Mouse (Mus musculus): ENCODE data around the gene Stk39. TPM values are rescaled to one million over a fixed set of nuclear protein-coding genes. Genes with fewer than 3 reads are reported as not detected.
A peak's percentile ranks its signal among the peaks of the same experiment; 100 is the strongest.

Gene Stk39
- polyA plus RNA-seq, 1 experiment from 2014 or later = 25.1 TPM

DNA sequence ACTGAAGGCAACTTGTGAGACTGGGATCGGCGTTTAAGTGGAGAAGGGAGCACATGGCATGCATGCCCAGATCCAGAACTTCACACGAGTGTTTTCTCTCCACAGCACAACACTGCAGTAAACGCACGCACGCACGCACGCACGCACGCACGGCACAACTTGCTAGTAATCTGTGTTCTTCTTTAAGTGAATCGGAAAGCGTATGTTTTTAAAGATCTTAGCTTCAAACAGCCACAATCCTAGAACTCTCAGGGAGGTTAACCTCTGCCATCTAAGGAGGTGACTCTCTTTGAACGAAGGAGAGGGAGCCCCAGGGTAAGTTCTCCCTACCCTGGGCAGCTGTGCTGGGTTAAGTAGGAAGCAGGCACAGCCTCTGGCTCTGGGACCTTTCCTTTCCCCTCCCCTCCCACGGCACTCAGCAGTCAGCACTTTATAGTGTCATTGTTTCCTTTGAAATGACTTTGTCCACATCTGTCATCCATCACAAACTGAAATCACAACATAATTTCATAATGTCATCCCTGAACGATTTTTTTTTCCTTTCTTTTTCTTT is 66.8 kb downstream of the Stk39 start:
- H3K9ac ChIP-seq (ENCODE audit: low read depth, low read length) = no peak overlapping the region
- no peak for ATAC-seq
- WGBS = 38% methylated on average over 16 of the region's 16 CpGs
- no peaks in the 10 kb centered on the region for H3K27me3 ChIP-seq (replicated peaks; ENCODE audit: control insufficient read depth, insufficient read depth, low read length)
- no peak overlapping the region for H3K4me3 ChIP-seq (ENCODE audit: low read length)
- H3K4me1 ChIP-seq (ENCODE audit: control insufficient read depth, insufficient read depth, low read depth, low read length) = peaks cover 20% of the 10 kb centered on the region
- H3K4me2 ChIP-seq (ENCODE audit: low read length) = peak overlapping the region; percentile 5; the same call in 1 of the 2 replicates
- H3K27ac ChIP-seq (ENCODE audit: low read depth, low read length) = no peak overlapping the region
- H3K36me3 ChIP-seq (ENCODE audit: control insufficient read depth, insufficient read depth, low read length) = no peaks in the 10 kb centered on the region
- no peaks in the 10 kb centered on the region for H3K9me3 ChIP-seq (ENCODE audit: control insufficient read depth, low read length)

DNA sequence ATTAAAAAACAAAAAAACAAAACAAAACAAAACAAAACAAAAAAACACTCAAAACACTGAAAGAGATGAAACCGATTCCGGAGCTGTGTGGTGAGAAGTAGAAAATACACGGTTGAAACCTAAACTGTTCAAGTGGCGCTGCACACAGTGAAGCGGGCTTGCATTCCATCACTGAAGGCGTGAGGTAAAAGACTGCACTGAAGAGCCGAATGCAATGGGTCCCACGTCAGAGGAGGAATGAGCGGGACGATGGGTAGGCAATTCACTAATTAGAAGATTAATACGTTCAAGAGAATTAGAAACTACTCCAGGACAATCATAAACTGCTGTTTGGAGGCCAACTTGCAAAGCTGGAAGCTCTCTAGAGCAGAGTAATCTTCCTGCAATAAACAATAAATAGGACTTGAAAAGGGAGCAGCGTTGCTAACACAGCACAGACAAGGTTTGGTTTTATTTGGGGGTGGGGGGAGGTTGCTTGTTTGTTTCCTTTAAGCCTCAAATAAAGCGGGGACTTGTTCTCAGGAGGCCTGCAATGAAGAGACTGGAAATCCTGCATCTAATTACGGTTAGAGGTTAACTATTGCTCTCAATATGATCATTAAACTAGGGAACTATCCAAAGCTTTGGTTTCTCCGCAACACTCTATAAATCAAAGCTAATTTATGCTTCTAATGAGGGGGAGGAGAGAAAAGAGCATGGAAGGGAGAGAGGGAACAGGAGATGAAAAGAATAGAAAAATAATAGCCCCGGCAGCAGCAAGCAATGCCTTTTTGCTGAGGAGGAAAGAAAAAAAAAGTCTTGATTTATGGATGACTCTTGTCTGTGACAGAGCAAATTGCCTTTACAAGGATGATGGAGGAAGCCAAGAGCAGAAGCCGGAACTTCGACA is 67.5 kb downstream of the Stk39 start:
- Histone ChIP-seq H3K4me1 (ENCODE audit: control insufficient read depth, insufficient read depth, low read depth, low read length) (peaks cover 20% of the 10 kb centered on the region), H3K27me3 (replicated peaks; ENCODE audit: control insufficient read depth, insufficient read depth, low read length) (no peaks in the 10 kb centered on the region), H3K4me3 (ENCODE audit: low read length) (no peak overlapping the region), H3K9me3 (ENCODE audit: control insufficient read depth, low read length) (no peaks in the 10 kb centered on the region), H3K27ac (ENCODE audit: low read depth, low read length) (no peak overlapping the region), H3K36me3 (ENCODE audit: control insufficient read depth, insufficient read depth, low read length) (no peaks in the 10 kb centered on the region), H3K9ac (ENCODE audit: low read depth, low read length) (no peak overlapping the region), H3K4me2 (ENCODE audit: low read length) (peak overlapping the region; percentile 11)
- WGBS = 30% methylated on average over 18 of the region's 18 CpGs
- peak; percentile 54; the same call in 1 of the 2 replicates for ATAC-seq

DNA sequence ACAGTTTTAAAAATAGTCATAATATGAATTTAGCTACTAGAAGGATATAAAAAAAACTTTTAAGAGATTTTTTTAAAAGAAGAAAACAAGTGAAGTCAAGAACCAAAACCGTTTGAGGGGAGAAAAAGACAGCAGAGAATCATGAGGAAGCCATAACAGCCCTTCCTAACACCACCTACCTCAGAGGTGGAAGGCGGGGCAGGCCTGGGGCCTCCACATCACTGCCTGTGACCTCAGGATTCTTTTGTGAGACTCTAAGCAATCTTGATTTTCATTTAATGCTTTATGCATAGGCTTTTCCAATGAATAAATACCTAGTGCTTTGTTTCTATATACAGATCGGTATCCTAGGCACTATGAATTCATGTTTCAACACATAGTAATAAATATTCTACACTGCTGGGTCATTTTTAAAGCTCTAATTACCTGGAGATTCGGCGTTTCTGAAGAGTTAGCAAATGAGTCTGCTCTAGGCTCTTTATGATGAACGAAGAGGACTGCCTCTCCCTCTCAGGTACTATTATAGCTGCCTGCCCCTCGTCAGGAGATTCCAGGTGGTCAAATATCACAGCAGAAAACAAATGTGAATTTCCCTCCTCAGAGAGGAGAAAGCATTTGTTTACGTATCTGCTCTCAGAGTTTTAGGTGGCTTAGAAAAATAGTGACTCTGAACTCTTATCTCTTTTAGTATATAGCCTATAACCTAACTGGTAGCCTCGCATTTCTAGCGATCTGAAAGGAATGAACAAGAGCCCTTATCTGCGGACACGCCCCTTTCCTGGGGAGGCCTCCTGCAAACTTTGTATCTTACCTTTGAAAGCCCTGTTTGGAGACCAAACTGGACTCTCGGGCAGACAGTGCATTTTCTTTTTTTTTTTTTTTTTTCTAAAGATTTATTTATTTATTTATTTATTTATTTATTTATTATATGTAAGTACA is 78.2 kb downstream of the Stk39 start:
- no peaks in the 10 kb centered on the region for H3K27me3 ChIP-seq (replicated peaks; ENCODE audit: control insufficient read depth, insufficient read depth, low read length)
- 82% methylated on average over 13 of the region's 13 CpGs for WGBS
- H3K9ac ChIP-seq (ENCODE audit: low read depth, low read length) = no peak overlapping the region
- no peak overlapping the region for H3K27ac ChIP-seq (ENCODE audit: low read depth, low read length)
- no peak for ATAC-seq
- H3K4me1 ChIP-seq (ENCODE audit: control insufficient read depth, insufficient read depth, low read depth, low read length) = no peaks in the 10 kb centered on the region
- no peak overlapping the region for H3K4me2 ChIP-seq (ENCODE audit: low read length)
- no peaks in the 10 kb centered on the region for H3K9me3 ChIP-seq (ENCODE audit: control insufficient read depth, low read length)
- no peaks in the 10 kb centered on the region for H3K36me3 ChIP-seq (ENCODE audit: control insufficient read depth, insufficient read depth, low read length)
- no peak overlapping the region for H3K4me3 ChIP-seq (ENCODE audit: low read length)

DNA sequence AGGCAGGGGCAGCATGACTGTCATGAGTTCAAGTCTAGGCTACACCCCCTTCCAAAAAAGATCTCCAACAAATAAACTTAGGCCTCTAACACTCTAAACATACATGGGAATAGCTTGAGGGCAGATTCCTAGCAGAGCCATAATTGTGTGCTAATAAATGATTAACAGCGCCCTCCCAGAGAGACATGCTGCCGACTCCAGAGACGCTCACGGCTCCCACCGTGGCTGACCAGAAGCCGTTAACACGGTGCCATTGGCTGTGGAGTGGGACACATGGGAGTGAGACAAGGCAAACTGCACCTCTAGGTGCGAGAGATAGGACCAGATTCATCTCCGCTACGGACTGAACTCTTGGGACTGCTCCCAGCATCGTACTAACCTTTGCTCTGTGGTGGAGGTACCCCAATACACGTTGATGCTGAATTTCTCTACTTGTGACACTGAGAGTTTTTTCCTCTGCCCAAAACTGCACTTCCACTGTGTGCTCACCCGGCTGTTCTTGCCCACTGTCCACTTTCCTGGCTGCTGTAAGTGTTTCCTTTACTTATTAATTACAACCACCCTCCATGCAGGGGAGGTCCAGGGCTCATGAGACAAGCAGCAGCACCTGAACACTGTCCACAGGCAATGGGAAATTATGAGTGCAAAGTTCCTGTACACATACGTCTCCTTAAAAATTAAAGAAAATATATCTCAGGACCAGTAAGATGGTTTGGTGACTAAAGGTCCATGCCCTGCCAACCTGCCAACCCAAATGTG is 84.1 kb downstream of the Stk39 start:
- H3K9me3 ChIP-seq (ENCODE audit: control insufficient read depth, low read length) = no peaks in the 10 kb centered on the region
- no peak overlapping the region for H3K4me2 ChIP-seq (ENCODE audit: low read length)

DNA sequence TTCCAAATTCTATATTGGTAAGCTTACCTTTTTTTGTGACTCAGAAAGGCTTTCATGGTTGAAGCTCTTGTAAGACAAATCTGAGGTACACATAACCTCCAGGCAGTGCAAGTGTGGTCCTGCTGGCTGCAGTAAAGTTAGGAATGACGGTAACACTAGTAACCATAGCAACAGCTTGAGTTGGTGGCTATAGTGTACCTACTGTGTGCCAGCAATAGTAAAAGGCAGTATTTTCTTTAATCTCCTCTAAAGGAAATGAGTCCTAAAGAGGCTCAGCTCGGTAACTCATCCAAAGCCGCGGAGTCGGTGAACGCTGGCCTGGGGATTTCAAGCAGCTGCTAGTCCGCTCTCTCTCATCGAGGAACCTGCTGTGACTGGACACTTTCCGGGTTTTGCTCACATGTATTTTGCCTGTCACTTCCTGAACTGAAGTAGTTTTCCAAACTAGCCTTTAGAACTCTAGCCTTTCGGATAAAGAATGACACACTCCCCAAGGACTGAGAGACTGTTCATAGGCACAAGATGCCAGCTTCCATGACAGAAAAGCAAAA is 85.7 kb downstream of the Stk39 start:
- Histone ChIP-seq H3K9me3 (ENCODE audit: control insufficient read depth, low read length) (no peaks in the 10 kb centered on the region), H3K9ac (ENCODE audit: low read depth, low read length) (no peak overlapping the region), H3K27ac (ENCODE audit: low read depth, low read length) (no peak overlapping the region), H3K36me3 (ENCODE audit: control insufficient read depth, insufficient read depth, low read length) (no peaks in the 10 kb centered on the region), H3K4me2 (ENCODE audit: low read length) (no peak overlapping the region), H3K27me3 (replicated peaks; ENCODE audit: control insufficient read depth, insufficient read depth, low read length) (no peaks in the 10 kb centered on the region; the same call in 1 of the 2 replicates), H3K4me3 (ENCODE audit: low read length) (no peak overlapping the region), H3K4me1 (ENCODE audit: control insufficient read depth, insufficient read depth, low read depth, low read length) (peaks cover 4% of the 10 kb centered on the region)
- no peak for ATAC-seq
- WGBS = 34% methylated on average over 10 of the region's 10 CpGs

More for the DNA sequence above, 84.1 kb downstream of the Stk39 start:
- Histone ChIP-seq H3K36me3 (ENCODE audit: control insufficient read depth, insufficient read depth, low read length) (no peaks in the 10 kb centered on the region), H3K27ac (ENCODE audit: low read depth, low read length) (no peak overlapping the region), H3K4me3 (ENCODE audit: low read length) (no peak overlapping the region), H3K9ac (ENCODE audit: low read depth, low read length) (no peak overlapping the region), H3K27me3 (replicated peaks; ENCODE audit: control insufficient read depth, insufficient read depth, low read length) (no peaks in the 10 kb centered on the region; the same call in 1 of the 2 replicates), H3K4me1 (ENCODE audit: control insufficient read depth, insufficient read depth, low read depth, low read length) (no peaks in the 10 kb centered on the region)
- ATAC-seq = no peak
- WGBS = 72% methylated on average over 14 of the region's 14 CpGs

DNA sequence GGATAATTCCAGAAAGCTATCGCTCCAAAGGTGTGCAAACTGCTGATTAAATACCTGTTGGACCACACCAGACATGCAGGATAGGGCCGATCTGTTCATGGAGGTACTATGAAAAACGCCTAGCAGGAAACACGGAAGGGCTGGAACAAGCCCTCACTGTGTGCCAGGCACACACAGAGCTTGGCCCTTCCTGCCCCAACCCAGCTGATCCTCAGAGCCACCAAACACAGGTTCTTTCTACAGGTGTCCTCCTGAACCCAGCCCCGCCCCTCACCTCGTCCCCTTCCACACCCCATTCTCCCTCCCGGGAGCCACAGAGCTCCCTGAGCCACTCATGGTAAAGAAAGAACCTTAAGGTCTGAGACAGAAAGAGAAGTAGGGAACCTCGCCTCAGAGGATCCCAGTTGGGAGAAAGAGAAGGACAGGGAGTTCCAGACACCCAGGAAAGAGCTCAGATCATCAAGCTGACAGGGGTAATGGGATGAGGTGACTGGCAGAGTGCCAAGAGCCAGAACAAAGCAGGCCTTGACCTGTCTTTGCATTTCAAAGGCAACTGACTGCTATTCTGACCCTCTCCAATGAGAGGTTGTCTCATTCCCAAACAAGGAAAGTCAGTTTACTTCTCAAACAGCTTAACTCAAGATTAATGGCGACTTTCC is 86.3 kb downstream of the Stk39 start:
- H3K9me3 ChIP-seq (ENCODE audit: control insufficient read depth, low read length) = no peaks in the 10 kb centered on the region
- H3K36me3 ChIP-seq (ENCODE audit: control insufficient read depth, insufficient read depth, low read length) = no peaks in the 10 kb centered on the region
- no peak overlapping the region for H3K4me2 ChIP-seq (ENCODE audit: low read length)
- H3K4me3 ChIP-seq (ENCODE audit: low read length) = no peak overlapping the region
- H3K27ac ChIP-seq (ENCODE audit: low read depth, low read length) = no peak overlapping the region
- WGBS = 60% methylated on average over 9 of the region's 9 CpGs
- no peaks in the 10 kb centered on the region; the same call in 1 of the 2 replicates for H3K27me3 ChIP-seq (replicated peaks; ENCODE audit: control insufficient read depth, insufficient read depth, low read length)
- peaks cover 6% of the 10 kb centered on the region for H3K4me1 ChIP-seq (ENCODE audit: control insufficient read depth, insufficient read depth, low read depth, low read length)
- ATAC-seq = no peak
- H3K9ac ChIP-seq (ENCODE audit: low read depth, low read length) = no peak overlapping the region

DNA sequence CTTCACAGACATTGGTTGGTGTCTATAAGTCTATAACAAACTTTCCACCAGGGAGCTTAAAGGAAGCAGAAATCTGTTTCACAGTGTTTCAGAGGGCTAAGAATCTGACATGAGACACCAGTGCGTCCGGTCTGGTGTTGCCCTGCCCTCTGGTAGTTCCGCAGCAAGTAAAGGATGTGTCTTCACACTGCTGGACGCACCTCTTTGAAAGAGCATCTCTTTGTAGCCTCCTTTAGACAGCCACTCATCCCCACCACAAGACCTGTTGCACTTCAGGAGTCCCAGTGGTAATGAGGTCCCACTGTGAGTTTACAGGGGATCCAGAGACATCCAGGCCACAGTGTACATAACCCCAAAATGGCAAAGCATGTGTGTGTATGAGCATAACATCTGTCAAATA is 88.1 kb downstream of the Stk39 start:
- no peak overlapping the region for H3K4me2 ChIP-seq (ENCODE audit: low read length)
- H3K27ac ChIP-seq (ENCODE audit: low read depth, low read length) = no peak overlapping the region
- no peak overlapping the region for H3K4me3 ChIP-seq (ENCODE audit: low read length)
- 85% methylated on average over 4 of the region's 4 CpGs for WGBS
- no peaks in the 10 kb centered on the region; the same call in 1 of the 2 replicates for H3K27me3 ChIP-seq (replicated peaks; ENCODE audit: control insufficient read depth, insufficient read depth, low read length)
- H3K9me3 ChIP-seq (ENCODE audit: control insufficient read depth, low read length) = no peaks in the 10 kb centered on the region
- peaks cover 13% of the 10 kb centered on the region for H3K4me1 ChIP-seq (ENCODE audit: control insufficient read depth, insufficient read depth, low read depth, low read length)
- H3K36me3 ChIP-seq (ENCODE audit: control insufficient read depth, insufficient read depth, low read length) = no peaks in the 10 kb centered on the region
- H3K9ac ChIP-seq (ENCODE audit: low read depth, low read length) = no peak overlapping the region
- no peak for ATAC-seq
